Mouse (Mus musculus) forebrain, embryonic 14.5 days (tissue): ENCODE measurements around the gene Rita1. TPM values are rescaled to one million over a fixed set of nuclear protein-coding genes. Genes with fewer than 3 reads are reported as not detected.

Experiments used
- ATAC-seq: fragments of 200-750 bp; cut with Nextera tagmentation; 2 replicates; pipeline ENCODE4 v1.8.0; 2017; ENCODE audit warnings: mild to moderate bottlenecking, moderate library complexity
- DNase-seq: peaks from one replicate; pipeline ENCODE4 v3.0.0-alpha.2; 2015; ENCODE audit warnings: low spot score
- H3K27ac ChIP-seq: fragments of 300-500 bp; sonication (generic); 2 replicates; pipeline ENCODE4 v1.5.1; 2014; ENCODE audit warnings: low read depth, mild to moderate bottlenecking, control low read depth, low read length, moderate library complexity
- H3K27me3 ChIP-seq: fragments of 300-500 bp; sonication (generic); replicated peaks from 2 replicates; pipeline ENCODE4 v1.6.1; 2014; ENCODE audit warnings: low read length, control low read depth, mixed read lengths; ENCODE audit not compliant: control insufficient read depth, insufficient read depth
- H3K36me3 ChIP-seq: fragments of 300-500 bp; sonication (generic); 2 replicates; pipeline ENCODE4 v1.6.1; 2014; ENCODE audit warnings: low read length, control low read depth; ENCODE audit not compliant: control insufficient read depth, insufficient read depth
- H3K4me1 ChIP-seq: fragments of 300-500 bp; sonication (generic); 2 replicates; pipeline ENCODE4 v1.6.1; 2014; ENCODE audit warnings: antibody characterized with exemption, low read length, control low read depth; ENCODE audit not compliant: control insufficient read depth, insufficient read depth
- H3K4me2 ChIP-seq: fragments of 300-500 bp; sonication (generic); 2 replicates; pipeline ENCODE4 v1.6.1; 2014; ENCODE audit warnings: mild to moderate bottlenecking, control low read depth, low read length
- H3K4me3 ChIP-seq: fragments of 300-500 bp; sonication (generic); 2 replicates; pipeline ENCODE4 v1.5.1; 2014; ENCODE audit warnings: low read depth, low read length, control low read depth
- H3K9ac ChIP-seq: fragments of 300-500 bp; sonication (generic); 2 replicates; pipeline ENCODE4 v1.6.1; 2014; ENCODE audit warnings: mild to moderate bottlenecking, low read length, control low read depth, moderate library complexity
- H3K9me3 ChIP-seq: fragments of 300-500 bp; sonication (generic); replicated peaks from 2 replicates; pipeline ENCODE4 v1.6.1; 2016; ENCODE audit warnings: low read length, control low read depth, mixed read lengths; ENCODE audit not compliant: control insufficient read depth
- WGBS: fragments of 180-500 bp; shearing (Covaris S2); extraction: QIAGEN DNeasy Blood & Tissue Kit; methylation state at CpG from one replicate; pipeline ENCODE4 v1.1.7; 2014; 5-methylcytosine and 5-hydroxymethylcytosine counted together
- polyA plus RNA-seq: library from polyadenylated mRNA; unstranded; fragments of >200 nt; fragmentation: Nextera tagmentation; extraction: Ambion mirVana; gene quantifications from 2 replicates; pipeline ENCODE4 v1.2.1, GENCODE M21; 2014

Gene Rita1
- polyA plus RNA-seq, 1 experiment from 2014 or later = 15.9 TPM

- Histone ChIP-seq H3K9me3 (no peaks in the 10 kb centered on the region; the same call in 1 of the 2 replicates), H3K36me3 (no peaks in the 10 kb centered on the region), H3K9ac (no peak overlapping the region), H3K27me3 (no peaks in the 10 kb centered on the region; the same call in 1 of the 2 replicates), H3K4me2 (no peak overlapping the region), H3K4me3 (no peak overlapping the region), H3K27ac (no peak overlapping the region), H3K4me1 (no peaks in the 10 kb centered on the region)
- ATAC-seq (no peak), DNase-seq (no peak)
- 64% methylated on average over 5 of the region's 5 CpGs for WGBS
Observed at GRCm38 (mm10) chr5:120634860-120635259, 22.5 kb upstream of the Rita1 start.

DNA sequence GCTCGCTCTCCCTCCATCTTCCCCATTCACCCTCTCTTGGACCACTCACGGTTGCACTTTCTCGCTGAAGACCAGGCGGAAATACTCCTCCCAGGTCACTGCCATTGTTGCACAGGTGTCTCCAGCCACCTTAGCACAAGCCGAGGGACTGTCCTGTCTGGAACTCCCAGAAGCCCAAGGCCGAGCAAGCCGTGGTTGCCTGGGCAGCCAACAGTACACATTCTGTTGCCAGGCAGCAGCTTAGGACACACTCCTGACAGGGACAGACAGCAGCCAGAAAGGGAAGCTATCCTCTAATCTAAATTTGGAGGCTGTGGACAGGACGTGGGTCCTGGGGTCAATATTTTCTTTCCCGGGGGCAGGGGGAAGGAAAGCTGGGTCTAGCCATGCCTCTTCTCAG lies 21.7 kb upstream of the Rita1 start, which contains the start of gene Cfap73:
Gene Cfap73, minus strand, starts transcription at position 105 of the 400 bp plus-strand sequence.
- Histone ChIP-seq H3K4me2 (no peak within 1 kb of the TSS), H3K4me3 (no peak within 1 kb of the TSS), H3K27me3 (no peaks in the 10 kb centered on the region; the same call in 1 of the 2 replicates), H3K9ac (no peak within 1 kb of the TSS), H3K4me1 (no peaks in the 10 kb centered on the region), H3K9me3 (no peaks in the 10 kb centered on the region; the same call in 1 of the 2 replicates), H3K27ac (no peak within 1 kb of the TSS), H3K36me3 (no peaks in the 10 kb centered on the region)
- ATAC-seq = no peak
- 65% methylated on average over 9 of the region's 9 CpGs for WGBS
- DNase-seq = no peak

DNA sequence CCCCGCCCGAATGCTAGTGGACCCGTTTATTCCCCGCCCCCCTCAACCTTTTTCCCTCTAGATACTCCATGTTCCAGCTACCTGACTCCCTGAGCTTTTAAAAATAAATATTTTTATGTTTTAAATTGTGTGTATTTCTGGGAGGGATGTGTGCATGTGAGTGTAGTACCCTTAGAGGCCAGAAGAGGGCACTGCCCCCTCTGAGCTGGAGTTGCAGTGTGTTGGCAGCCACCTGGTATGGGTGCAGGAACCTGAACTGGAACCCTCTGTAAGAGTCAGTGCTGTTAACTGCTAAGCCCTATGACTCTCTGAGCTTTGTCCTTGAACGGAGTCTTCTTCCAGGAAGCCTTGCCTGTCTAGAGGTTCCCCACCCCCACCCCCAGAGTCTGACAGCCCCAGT lies 19.5 kb upstream of the Rita1 start:
- DNase-seq (no peak), ATAC-seq (no peak)
- 89% methylated on average over 5 of the region's 5 CpGs for WGBS
- H3K4me2 ChIP-seq = no peak overlapping the region
- H3K27me3 ChIP-seq = no peaks in the 10 kb centered on the region; the same call in 1 of the 2 replicates
- H3K9me3 ChIP-seq = no peaks in the 10 kb centered on the region; the same call in 1 of the 2 replicates
- peaks cover 15% of the 10 kb centered on the region for H3K36me3 ChIP-seq
- no peaks in the 10 kb centered on the region for H3K4me1 ChIP-seq
- H3K27ac ChIP-seq = no peak overlapping the region
- no peak overlapping the region for H3K9ac ChIP-seq
- H3K4me3 ChIP-seq = no peak overlapping the region

DNA sequence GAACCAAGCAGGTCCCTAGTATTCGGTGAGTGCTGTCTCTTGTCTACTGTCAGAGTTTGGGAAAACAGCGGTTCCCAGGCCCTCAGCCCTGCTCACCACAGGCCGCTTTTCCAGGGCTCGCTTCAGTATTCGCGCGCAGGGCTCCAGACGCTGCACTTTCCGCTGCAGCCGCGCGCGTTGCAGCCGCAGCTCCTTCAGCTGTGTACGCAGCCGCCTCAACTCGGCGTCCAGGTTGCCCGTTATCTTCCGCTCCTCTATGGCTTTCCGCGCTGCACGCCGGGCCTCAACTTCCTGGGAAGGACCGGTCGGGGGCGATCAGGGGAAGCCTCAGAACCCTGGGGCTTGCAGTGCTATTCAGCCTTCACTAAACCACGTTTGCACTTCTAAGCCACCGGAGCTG lies 18.7 kb upstream of the Rita1 start:
- Histone ChIP-seq H3K4me3 (no peak overlapping the region), H3K27me3 (no peaks in the 10 kb centered on the region; the same call in 1 of the 2 replicates), H3K9ac (no peak overlapping the region; the same call in 1 of the 2 replicates), H3K36me3 (peaks cover 22% of the 10 kb centered on the region), H3K4me1 (no peaks in the 10 kb centered on the region), H3K4me2 (peak overlapping the region; percentile 33; the same call in 1 of the 2 replicates), H3K9me3 (no peaks in the 10 kb centered on the region; the same call in 1 of the 2 replicates), H3K27ac (no peak overlapping the region)
- WGBS = 10% methylated on average over 29 of the region's 29 CpGs
- ATAC-seq (no peak), DNase-seq (no peak)

DNA sequence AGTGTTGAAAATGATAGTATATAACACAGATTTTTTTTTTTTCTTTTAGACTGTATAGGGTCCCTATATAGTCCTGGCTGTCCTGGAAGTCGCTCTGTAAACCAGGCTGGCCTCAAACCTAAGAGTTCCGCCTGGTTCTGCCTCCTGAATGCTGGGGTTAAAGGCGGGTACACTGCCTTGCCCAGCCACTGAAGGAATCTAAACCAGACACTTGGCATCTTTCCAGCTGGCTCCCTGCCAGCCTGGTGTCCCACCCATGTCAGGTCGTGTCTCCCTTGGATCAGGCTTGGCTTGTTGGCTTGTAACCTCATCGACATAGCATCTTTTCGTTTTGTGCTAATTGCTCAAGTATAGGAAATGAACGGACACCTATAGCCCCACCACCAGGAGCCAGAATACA lies 16.2 kb upstream of the Rita1 start:
- no peak for DNase-seq
- H3K27me3 ChIP-seq = no peaks in the 10 kb centered on the region; the same call in 1 of the 2 replicates
- ATAC-seq = no peak

GRCm38 (mm10) chr5:120627515-120628300 lies 15.3 kb upstream of the Rita1 start:
- 90% methylated on average over 15 of the region's 15 CpGs for WGBS
- H3K4me3 ChIP-seq = no peak overlapping the region
- ATAC-seq = no peak
- H3K4me1 ChIP-seq = no peaks in the 10 kb centered on the region
- no peak overlapping the region for H3K27ac ChIP-seq
- H3K36me3 ChIP-seq = peaks cover 53% of the 10 kb centered on the region
- no peak overlapping the region for H3K9ac ChIP-seq
- no peak for DNase-seq
- H3K9me3 ChIP-seq = no peaks in the 10 kb centered on the region; the same call in 1 of the 2 replicates
- no peak overlapping the region for H3K4me2 ChIP-seq
- no peaks in the 10 kb centered on the region; the same call in 1 of the 2 replicates for H3K27me3 ChIP-seq

More for the DNA sequence above, 16.2 kb upstream of the Rita1 start:
- Histone ChIP-seq H3K4me2 (no peak overlapping the region), H3K9me3 (no peaks in the 10 kb centered on the region; the same call in 1 of the 2 replicates), H3K4me1 (no peaks in the 10 kb centered on the region), H3K36me3 (peaks cover 45% of the 10 kb centered on the region), H3K4me3 (no peak overlapping the region), H3K27ac (no peak overlapping the region), H3K9ac (no peak overlapping the region)
- WGBS = 60% methylated on average over 7 of the region's 7 CpGs

DNA sequence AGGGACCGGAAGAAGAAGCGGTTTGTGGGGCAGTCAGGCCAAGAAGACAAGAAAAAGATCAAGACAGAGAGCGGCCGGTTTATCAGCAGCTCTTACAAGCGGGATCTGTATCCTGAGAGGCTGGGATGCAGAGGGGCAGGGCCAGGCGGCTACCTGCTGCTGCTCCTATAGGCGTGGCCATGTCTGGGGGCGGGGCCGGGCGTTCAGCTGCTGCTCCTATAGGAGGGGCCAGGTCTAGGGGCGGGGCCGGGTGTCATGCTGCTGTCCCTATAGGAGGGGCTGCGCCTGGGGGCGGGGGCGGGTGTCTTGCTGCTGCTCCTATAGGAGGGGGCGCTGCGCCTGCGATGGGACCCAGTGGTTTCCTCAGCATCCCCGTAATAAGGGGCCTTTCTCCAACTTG lies 14.0 kb upstream of the Rita1 start:
- Histone ChIP-seq H3K9me3 (no peaks in the 10 kb centered on the region), H3K4me2 (no peak overlapping the region), H3K9ac (no peak overlapping the region), H3K27ac (no peak overlapping the region), H3K36me3 (peaks cover 66% of the 10 kb centered on the region), H3K4me1 (no peaks in the 10 kb centered on the region), H3K27me3 (no peaks in the 10 kb centered on the region; the same call in 1 of the 2 replicates), H3K4me3 (no peak overlapping the region)
- ATAC-seq (peak; percentile 37; the same call in 1 of the 2 replicates), DNase-seq (no peak)
- 19% methylated on average over 19 of the region's 19 CpGs for WGBS

DNA sequence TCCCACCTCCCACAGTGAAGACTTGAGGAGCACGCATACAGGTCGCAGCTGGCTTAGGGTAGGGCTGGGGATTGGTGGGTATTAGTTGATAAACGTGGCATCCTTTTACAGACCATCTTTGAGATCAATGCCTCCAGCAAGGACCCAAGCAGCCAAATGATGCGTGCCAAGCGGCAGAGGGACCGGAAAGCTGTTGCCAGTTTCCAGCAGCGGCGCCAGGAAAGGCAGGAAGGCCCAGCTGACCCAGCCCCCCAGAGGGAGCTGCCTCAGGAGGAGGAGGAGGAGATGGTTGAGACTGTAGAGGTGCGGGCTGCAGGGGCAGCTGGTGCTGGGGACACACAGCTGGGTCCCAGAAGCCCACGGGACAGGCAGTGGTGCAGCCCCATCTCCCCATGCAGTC lies 12.0 kb upstream of the Rita1 start:
- Histone ChIP-seq H3K4me1 (no peaks in the 10 kb centered on the region), H3K4me3 (no peak overlapping the region), H3K4me2 (no peak overlapping the region), H3K9me3 (no peaks in the 10 kb centered on the region), H3K27me3 (no peaks in the 10 kb centered on the region), H3K9ac (no peak overlapping the region), H3K27ac (no peak overlapping the region), H3K36me3 (peaks cover 85% of the 10 kb centered on the region)
- ATAC-seq = no peak
- no peak for DNase-seq
- 91% methylated on average over 10 of the region's 10 CpGs for WGBS
